Mouse (Mus musculus): ENCODE measurements at regions not wholly inside any gene's neighbourhood (a gene's known extent, or its start where the extent isn't known, plus 50 kb on each side); places are given as distances from the start of the nearest gene placed in this dataset.

DNA sequence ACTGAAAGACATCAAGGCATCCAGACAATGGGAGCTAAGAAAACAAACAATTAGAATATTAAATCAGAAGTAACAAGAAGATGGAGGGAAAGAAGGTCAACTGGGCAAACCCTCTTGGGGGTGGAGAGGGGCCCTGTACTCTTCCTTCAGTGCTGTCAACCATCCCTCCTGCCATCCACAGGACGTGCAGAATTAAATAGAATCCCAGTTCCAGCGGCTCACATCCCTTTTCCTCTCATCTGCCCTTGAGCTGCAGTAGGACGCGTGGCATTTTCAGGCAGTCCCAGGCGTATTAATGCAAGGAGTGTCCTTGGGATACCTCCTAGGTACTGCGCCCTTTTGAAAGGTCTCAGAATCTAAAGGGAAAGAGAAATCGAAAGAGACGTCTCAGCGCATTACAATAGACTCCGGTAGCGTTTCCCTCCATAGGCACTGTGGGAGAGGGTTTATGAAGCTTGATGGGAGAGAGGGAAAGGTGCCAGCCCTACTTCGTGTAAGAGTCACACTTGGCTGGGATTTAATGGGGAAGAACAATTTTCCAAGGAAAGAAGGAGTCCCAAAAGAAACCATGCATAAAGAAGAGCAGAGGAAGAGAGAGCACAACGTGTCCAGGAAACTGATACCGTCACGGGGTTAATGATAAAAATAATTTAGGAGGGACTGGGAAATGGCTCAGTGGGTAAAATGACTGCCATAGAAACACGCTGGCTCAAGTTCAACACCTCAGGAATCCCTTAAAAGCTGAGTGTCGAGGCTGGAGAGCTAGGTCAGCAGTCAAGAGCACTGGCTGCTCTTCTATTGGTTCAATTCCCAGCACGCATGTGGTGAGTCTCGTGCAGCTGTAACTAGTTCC, 85.7 kb upstream of the Plekha5 start:
- H3K27ac ChIP-seq: peak overlapping the region; percentile 37; the same call in 1 of the 2 replicates
- peak overlapping the region; percentile 39 for H3K4me3 ChIP-seq
- TF ChIP-seq CTCF (conservative IDR thresholded peaks at IDR 0.05): no peak
- DNase-seq (ENCODE audit: low spot score in 2 of 2): no peak

DNA sequence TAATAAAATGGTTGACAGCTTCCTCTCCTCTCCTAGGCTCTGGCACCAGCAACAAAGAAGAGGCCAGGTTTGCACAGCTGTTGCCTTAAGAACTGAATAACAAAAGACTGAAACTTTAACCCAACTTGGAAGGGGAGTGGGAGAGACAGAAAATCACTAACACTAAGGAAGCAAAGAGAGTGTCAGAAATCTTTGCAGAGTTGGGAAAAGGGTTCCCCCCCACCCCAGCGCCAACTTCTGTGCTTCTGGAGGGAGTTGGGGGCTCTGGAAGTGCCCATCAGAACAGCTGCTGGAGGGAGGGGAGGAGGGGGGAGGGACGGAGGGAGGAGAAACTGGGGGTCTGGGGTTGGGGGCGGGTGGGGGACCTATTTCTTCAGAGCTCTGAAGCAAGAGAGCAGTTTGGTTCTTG, 86.8 kb upstream of the Plekha5 start:
- TF ChIP-seq CTCF (conservative IDR thresholded peaks at IDR 0.05): no peak

DNA sequence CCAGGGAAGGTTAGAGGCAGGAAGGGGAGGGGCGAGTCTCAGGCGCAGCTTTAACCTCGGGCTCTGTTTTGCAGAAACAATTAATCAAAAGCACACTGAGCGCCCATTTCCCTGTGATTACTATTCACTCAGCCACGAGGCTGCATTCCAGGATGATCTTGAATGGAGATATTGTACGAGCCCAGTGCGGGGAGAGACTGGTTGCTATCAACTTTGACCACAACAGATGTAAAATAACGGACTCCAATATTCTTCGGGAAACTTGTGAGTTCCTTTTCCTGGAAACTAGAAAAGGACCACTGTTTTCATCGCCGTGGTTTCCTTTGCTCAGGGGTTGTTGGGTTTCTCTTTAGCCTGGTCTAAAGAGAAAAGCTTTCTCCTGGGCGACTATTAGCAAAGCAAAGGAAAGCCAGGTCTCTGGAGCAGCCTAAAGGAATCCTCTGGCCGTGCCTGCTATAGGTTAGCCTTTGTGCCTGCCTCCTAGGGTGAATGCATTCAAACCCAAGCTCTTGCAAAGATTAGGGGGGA, 87.4 kb upstream of the Plekha5 start:
- no peak overlapping the region for H3K27ac ChIP-seq
- TF ChIP-seq CTCF (conservative IDR thresholded peaks at IDR 0.05): no peak

More for the DNA sequence above, 86.8 kb upstream of the Plekha5 start:
- H3K4me3 ChIP-seq: no peak overlapping the region
- DNase-seq (ENCODE audit: low spot score in 2 of 2): no peak
- H3K27ac ChIP-seq: no peak overlapping the region

DNA sequence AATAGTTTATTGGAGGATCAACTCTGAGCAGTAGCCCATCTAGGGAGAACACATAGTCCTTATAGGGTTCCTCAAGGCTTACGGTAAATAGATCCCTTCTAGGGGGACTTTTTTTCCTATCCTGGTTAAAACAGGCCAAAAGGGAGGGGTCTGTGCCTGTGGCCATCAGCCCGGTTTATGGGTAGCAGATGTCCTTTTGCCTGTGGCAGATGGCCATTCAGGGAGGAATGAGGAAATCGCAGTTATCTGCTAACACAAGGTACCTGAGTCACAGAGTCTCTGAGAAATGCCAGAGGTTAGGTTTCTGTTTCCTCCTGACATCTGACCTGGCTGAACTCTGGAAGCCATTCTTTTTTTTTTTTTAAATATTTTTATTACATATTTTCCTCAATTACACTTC, 90.5 kb upstream of the Plekha5 start:
- Histone ChIP-seq H3K4me3 (no peak overlapping the region), H3K27ac (no peak overlapping the region)
- no peak for DNase-seq (ENCODE audit: low spot score in 2 of 2)
- no peak for TF ChIP-seq CTCF (conservative IDR thresholded peaks at IDR 0.05)

More for the DNA sequence above, 87.4 kb upstream of the Plekha5 start:
- no peak for DNase-seq (ENCODE audit: low spot score in 2 of 2)
- H3K4me3 ChIP-seq: peak overlapping the region; percentile 17; the same call in 1 of the 2 replicates

DNA sequence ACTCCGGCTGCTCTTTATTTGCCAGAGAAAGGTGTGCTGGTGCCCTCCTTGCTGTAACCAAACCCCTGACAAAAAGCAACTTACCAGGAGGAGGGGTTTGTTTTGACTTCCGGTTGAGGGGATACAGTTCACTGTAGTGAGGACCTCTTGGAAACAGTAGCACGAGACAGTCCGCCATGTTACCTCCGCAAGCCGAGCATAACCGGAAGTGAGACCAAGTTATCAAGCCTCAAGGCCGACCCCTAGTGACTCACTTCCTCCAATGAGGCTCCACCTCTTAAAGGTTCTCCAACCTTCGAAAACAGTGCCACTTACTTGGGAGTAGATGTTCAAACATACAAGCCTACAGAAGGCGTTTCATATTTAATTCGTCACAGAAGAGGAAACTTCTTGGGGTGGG, 115.2 kb upstream of the Plekha5 start:
- no peak overlapping the region for H3K27ac ChIP-seq
- DNase-seq (ENCODE audit: low spot score in 2 of 2): no peak
- TF ChIP-seq CTCF (conservative IDR thresholded peaks at IDR 0.05): no peak
- H3K4me3 ChIP-seq: no peak overlapping the region

DNA sequence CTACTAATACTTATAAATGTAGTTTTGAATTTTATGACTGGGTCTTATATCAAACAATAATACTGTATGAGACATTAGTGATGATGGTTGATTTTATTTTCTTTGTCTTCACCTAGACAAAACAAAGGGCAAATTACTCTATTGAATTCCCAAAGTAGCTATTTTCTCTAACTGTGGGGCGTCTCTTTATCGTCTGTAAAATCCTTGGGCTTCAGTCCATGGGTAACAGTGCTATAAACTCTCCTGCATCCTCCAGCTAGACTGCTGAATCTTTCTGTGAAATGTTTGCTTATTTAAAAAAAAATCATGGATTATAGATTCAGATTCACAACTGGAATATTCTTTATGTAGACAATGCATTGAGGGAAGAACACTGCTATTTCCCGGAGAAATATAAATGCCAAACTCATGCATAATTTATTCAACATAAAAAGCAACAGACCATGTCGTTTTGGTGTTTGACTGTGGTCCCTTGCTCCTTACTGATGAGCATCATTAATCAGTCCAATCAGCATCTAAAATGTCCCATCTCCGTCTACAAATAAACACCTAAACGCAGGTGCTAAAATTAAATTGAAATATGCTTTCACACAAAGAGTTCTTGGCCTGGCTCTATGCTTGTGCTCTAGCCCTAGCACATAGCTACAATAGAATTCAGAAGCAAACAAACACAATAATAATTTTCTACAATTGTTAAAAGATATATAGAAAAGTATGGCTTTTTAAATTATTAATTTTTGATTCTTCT, 116.9 kb upstream of the Plekha5 start:
- no peak overlapping the region for H3K27ac ChIP-seq
- H3K4me3 ChIP-seq: no peak overlapping the region
- no peak for DNase-seq (ENCODE audit: low spot score in 2 of 2)
- TF ChIP-seq CTCF (conservative IDR thresholded peaks at IDR 0.05): no peak

DNA sequence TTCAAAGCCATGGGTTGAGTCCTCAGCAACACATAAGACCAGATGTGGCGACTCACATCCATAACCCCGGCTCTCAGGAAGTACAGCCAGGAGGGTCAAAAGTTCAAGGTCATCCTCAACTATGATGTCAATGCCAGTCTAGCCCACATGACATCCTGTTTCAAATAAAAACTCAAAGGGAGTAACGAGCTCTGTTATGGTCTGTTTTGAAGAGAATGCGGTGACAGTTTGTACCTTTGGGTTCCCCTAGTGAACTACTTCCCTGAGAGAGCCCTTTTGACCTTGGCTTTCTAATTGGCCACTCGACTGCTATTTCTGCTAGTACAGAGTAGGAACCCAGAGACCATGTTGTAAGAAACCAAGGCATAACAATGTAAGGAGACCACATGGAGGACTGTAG, 119.7 kb upstream of the Plekha5 start:
- TF ChIP-seq CTCF (conservative IDR thresholded peaks at IDR 0.05): no peak
- DNase-seq (ENCODE audit: low spot score in 2 of 2): no peak
- no peak overlapping the region for H3K4me3 ChIP-seq
- no peak overlapping the region for H3K27ac ChIP-seq

DNA sequence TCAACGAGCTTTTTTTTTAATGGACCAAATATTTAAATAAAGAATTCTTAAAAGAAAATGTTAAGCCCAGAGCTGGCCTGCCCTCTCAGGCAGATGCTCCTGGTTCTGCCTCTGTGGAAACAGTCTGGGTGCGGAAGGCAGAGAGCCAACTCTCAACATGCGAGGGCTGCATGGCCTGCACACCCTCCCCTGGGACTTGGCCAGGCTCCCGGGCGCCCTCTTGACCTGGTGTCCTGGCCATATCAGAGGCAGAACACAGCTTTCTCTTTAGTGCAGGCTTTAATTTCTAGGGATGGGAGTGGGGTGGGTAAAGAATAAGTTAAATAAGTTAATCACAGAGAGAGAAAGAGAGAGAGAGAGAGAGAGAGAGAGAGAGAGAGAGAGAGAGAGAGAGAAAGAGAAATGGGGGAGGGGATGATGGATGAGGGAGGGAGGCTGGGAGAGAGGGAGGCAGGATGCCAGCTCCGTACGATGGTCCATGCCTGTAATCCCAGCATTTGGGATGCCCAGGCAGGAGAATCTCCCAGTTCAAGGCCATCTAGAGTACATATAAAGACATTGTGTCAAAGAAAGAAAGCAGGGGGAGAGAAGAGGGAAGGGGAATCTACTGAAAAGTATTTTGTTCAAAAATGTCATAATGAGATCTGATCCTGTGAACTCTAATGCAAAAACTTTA, 123.2 kb upstream of the Plekha5 start:
- no peak overlapping the region for H3K4me3 ChIP-seq
- peak in 1 of 2 experiments; percentile 25 for DNase-seq (ENCODE audit: low spot score in 2 of 2)
- H3K27ac ChIP-seq: no peak overlapping the region
- no peak for TF ChIP-seq CTCF (conservative IDR thresholded peaks at IDR 0.05)

DNA sequence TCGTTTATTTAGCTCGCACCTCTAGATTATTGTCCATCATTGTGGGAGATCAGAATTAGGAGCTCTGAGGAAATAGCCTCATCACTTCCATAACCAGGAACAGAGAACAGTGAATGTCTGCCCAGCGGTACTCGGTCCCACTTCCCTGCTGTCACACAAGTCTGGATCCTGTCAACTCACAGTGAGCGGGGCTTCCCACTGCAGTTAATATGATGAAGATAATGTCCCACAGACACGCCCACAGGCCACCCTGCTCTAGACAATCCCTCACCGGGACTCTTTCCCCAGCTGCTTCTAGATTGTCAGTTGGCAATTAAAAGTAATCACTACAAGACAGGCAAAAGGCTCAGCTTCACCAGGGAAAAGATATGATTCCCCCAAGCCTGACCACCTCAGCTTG, 124.2 kb upstream of the Plekha5 start:
- TF ChIP-seq CTCF (conservative IDR thresholded peaks at IDR 0.05): no peak
- no peak for DNase-seq (ENCODE audit: low spot score in 2 of 2)
- H3K27ac ChIP-seq: no peak overlapping the region
- no peak overlapping the region for H3K4me3 ChIP-seq

DNA sequence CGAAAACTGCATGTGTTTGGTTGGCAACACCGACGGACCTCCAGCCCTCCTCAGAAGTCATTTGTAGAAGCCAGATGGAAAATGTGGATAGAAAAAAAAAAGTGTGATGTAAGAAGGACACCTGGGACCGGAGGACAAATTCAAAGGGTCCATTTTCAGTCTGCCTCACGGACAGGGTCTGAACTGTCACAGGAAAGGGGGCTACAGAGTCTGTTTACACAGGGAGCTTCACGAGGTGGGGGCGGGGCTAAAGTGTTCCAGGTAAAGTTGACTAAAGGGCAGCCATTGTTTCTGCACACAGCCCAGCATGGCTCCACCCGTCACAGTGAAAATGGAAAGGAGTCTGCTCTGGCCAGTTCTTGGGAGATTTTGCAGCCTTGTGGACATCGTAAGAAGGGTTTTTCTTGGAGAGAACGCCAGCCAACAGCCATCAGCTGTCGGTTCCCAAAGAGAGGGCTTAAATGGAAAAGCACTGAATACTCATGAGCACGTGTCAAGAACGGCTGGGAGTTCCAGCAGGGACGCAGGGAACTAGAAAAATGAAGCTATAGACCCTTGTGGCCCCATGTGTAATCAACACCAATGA, 125.8 kb upstream of the Plekha5 start:
- DNase-seq (ENCODE audit: low spot score in 2 of 2): no peak
- Histone ChIP-seq H3K4me3 (no peak overlapping the region; the same call in 1 of the 2 replicates), H3K27ac (no peak overlapping the region)
- TF ChIP-seq CTCF (conservative IDR thresholded peaks at IDR 0.05): no peak

DNA sequence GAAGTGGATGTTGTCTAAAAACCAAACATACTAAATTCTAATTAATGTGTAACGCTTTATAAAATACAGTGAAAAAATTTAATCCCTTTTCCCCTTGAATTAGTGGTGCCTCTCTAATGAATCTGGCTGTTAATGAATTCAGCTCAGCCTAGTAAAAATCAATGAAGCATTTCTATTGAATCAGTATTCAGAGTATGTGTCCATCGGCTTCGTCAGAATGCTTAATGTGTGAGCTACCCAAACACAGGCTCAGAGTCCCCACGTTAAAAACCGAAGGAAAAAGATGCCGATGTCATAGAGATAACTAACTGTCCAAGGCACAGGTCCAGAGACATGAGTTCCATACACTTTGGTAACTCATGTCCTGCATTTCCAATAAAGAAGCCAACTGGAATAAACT, 126.3 kb upstream of the Plekha5 start:
- Histone ChIP-seq H3K4me3 (no peak overlapping the region; the same call in 1 of the 2 replicates), H3K27ac (no peak overlapping the region)
- TF ChIP-seq CTCF (conservative IDR thresholded peaks at IDR 0.05): no peak
- no peak for DNase-seq (ENCODE audit: low spot score in 2 of 2)

DNA sequence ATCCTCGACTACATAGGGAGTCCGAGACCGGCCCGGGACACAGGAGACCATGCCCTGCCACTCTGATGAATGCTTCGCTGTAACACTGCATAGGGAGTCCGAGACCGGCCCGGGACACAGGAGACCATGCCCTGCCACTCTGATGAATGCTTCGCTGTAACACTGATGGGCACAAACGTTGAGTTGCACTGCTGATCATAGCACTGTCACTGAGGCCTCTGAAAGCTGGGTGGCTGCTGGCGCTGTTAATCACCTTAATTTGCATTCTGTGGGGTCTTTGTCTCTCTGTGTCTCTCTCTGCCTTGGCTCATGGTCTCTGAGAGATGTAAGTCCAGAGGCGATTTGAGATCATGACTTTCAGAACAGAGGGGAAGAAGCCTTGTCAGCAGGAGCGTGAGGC, 133.7 kb upstream of the Plekha5 start:
- Histone ChIP-seq H3K27ac (no peak overlapping the region), H3K4me3 (peak overlapping the region; percentile 26)
- TF ChIP-seq CTCF (conservative IDR thresholded peaks at IDR 0.05): no peak
- no peak for DNase-seq (ENCODE audit: low spot score in 2 of 2)
